In genomic region chr2:39004880-39005435, GRCm38 (mm10) we compare ENCODE assay signal across 8 mouse cellular contexts. TPM values are rescaled to one million over a fixed set of nuclear protein-coding genes. Genes with fewer than 3 reads are reported as not detected.
DNase-seq lines count a peak whose midpoint lies in the region; ATAC-seq and TF ChIP-seq lines count a peak whose summit lies in the region.

Gene Arpc5l (plus strand): TSS chr2:39005348.

- H3K79me3 ChIP-seq in C2C12 (ENCODE audit: low read depth): peaks cover 55% of the 10 kb centered on the region

- H3ac ChIP-seq in C2C12 (ENCODE audit: control insufficient read depth, insufficient read length, low read depth): peak within 1 kb of the TSS; percentile 92

- no peaks in the 10 kb centered on the region for H3K27me3 ChIP-seq in C2C12 (ENCODE audit: control insufficient read depth, insufficient read depth, insufficient read length)
- no peaks in the 10 kb centered on the region for H3K27me3 ChIP-seq in erythroblast, embryonic 14.5 days (ENCODE audit: control insufficient read depth)
- no peaks in the 10 kb centered on the region for H3K27me3 ChIP-seq in heart, embryonic 12.5 days (replicated peaks)
- H3K27me3 ChIP-seq in kidney, postnatal 0 days (ENCODE audit: insufficient read depth, low read length): no peaks in the 10 kb centered on the region
- H3K27me3 ChIP-seq in liver, embryonic 11.5 days (replicated peaks; ENCODE audit: control insufficient read depth, insufficient read depth, low read length): no peaks in the 10 kb centered on the region
- H3K27me3 ChIP-seq in stomach, embryonic 14.5 days (ENCODE audit: control insufficient read depth, insufficient read depth, low read length): no peaks in the 10 kb centered on the region

- WGBS in heart, embryonic 12.5 days: under 1% methylated on average over 58 of the region's 58 CpGs
- under 1% methylated on average over 57 of the region's 58 CpGs for WGBS in kidney, postnatal 0 days
- WGBS in liver, embryonic 11.5 days: under 1% methylated on average over 58 of the region's 58 CpGs
- WGBS in stomach, embryonic 14.5 days: under 1% methylated on average over 58 of the region's 58 CpGs

- TF ChIP-seq CTCF in C2C12 (IDR thresholded peaks at IDR 0.05; ENCODE audit: control insufficient read depth, insufficient read depth, insufficient read length): no peak
- no peak for TF ChIP-seq CTCF in brain, embryonic 14.5 days (IDR thresholded peaks at IDR 0.05; ENCODE audit: borderline replicate concordance, extremely low read depth, insufficient read depth, insufficient read length)
- TF ChIP-seq CTCF in kidney, postnatal 0 days (IDR thresholded peaks at IDR 0.05; ENCODE audit: low read depth): no peak

- H3K4me2 ChIP-seq in heart, embryonic 12.5 days: peak within 1 kb of the TSS; percentile 91
- H3K4me2 ChIP-seq in kidney, postnatal 0 days (ENCODE audit: low read length): peak within 1 kb of the TSS; percentile 54
- H3K4me2 ChIP-seq in liver, embryonic 11.5 days: peak within 1 kb of the TSS; percentile 67
- H3K4me2 ChIP-seq in stomach, embryonic 14.5 days (replicated peaks; ENCODE audit: low read depth, low read length): peak within 1 kb of the TSS; percentile 94

- DNase-seq in brain, embryonic 14.5 days (ENCODE audit: low read depth): peak; percentile 98
- peak; percentile 96 for DNase-seq in kidney, postnatal 0 days (ENCODE audit: low spot score)
- DNase-seq in liver, embryonic 11.5 days (ENCODE audit: low spot score): peak; percentile 90
- peak; percentile 93 for DNase-seq in naive thymus-derived CD4-positive, alpha-beta T cell, adult 2 months (ENCODE audit: low read depth)

- H3K36me3 ChIP-seq in C2C12 (ENCODE audit: control insufficient read depth, insufficient read depth): peaks cover 43% of the 10 kb centered on the region
- peaks cover 48% of the 10 kb centered on the region for H3K36me3 ChIP-seq in erythroblast, embryonic 14.5 days (ENCODE audit: control insufficient read depth)
- peaks cover 39% of the 10 kb centered on the region for H3K36me3 ChIP-seq in heart, embryonic 12.5 days
- H3K36me3 ChIP-seq in kidney, postnatal 0 days (ENCODE audit: insufficient read depth, low read length): peaks cover 26% of the 10 kb centered on the region
- H3K36me3 ChIP-seq in liver, embryonic 11.5 days (ENCODE audit: control insufficient read depth, insufficient read depth, low read length): peaks cover 39% of the 10 kb centered on the region
- H3K36me3 ChIP-seq in stomach, embryonic 14.5 days (ENCODE audit: control insufficient read depth, insufficient read depth, low read length): peaks cover 38% of the 10 kb centered on the region

- H3K4me1 ChIP-seq in erythroblast, embryonic 14.5 days (ENCODE audit: control insufficient read depth): peaks cover 76% of the 10 kb centered on the region
- H3K4me1 ChIP-seq in heart, embryonic 12.5 days (replicated peaks): peaks cover 50% of the 10 kb centered on the region
- H3K4me1 ChIP-seq in kidney, postnatal 0 days (replicated peaks; ENCODE audit: insufficient read depth, low read length): peaks cover 16% of the 10 kb centered on the region
- peaks cover 48% of the 10 kb centered on the region for H3K4me1 ChIP-seq in liver, embryonic 11.5 days (replicated peaks; ENCODE audit: control insufficient read depth, insufficient read depth, low read length)
- peaks cover 31% of the 10 kb centered on the region for H3K4me1 ChIP-seq in stomach, embryonic 14.5 days (ENCODE audit: control insufficient read depth, insufficient read depth, low read length)

- peak within 1 kb of the TSS; percentile 94 for H3K9ac ChIP-seq in heart, embryonic 12.5 days
- peak within 1 kb of the TSS; percentile 76 for H3K9ac ChIP-seq in kidney, postnatal 0 days (ENCODE audit: low read depth, low read length)
- H3K9ac ChIP-seq in liver, embryonic 11.5 days (ENCODE audit: low read depth, low read length): peak within 1 kb of the TSS; percentile 94
- peak within 1 kb of the TSS; percentile 92 for H3K9ac ChIP-seq in stomach, embryonic 14.5 days (replicated peaks; ENCODE audit: low read depth, low read length)

- peak within 1 kb of the TSS; percentile 81 for H3K27ac ChIP-seq in heart, embryonic 12.5 days (ENCODE audit: poor library complexity, severe bottlenecking)
- peak within 1 kb of the TSS; percentile 75 for H3K27ac ChIP-seq in kidney, postnatal 0 days
- peak within 1 kb of the TSS; percentile 78 for H3K27ac ChIP-seq in liver, embryonic 11.5 days (ENCODE audit: low read depth, low read length)
- peak within 1 kb of the TSS; percentile 83 for H3K27ac ChIP-seq in stomach, embryonic 14.5 days (ENCODE audit: low read length)

- no peaks in the 10 kb centered on the region for H3K9me3 ChIP-seq in erythroblast, embryonic 14.5 days (ENCODE audit: control insufficient read depth, low read length)
- no peaks in the 10 kb centered on the region for H3K9me3 ChIP-seq in heart, embryonic 12.5 days (replicated peaks)
- H3K9me3 ChIP-seq in kidney, postnatal 0 days (replicated peaks; ENCODE audit: low read length): no peaks in the 10 kb centered on the region
- H3K9me3 ChIP-seq in liver, embryonic 11.5 days (ENCODE audit: control insufficient read depth, low read length): no peaks in the 10 kb centered on the region
- H3K9me3 ChIP-seq in stomach, embryonic 14.5 days (ENCODE audit: control insufficient read depth, low read depth, low read length): no peaks in the 10 kb centered on the region

- ATAC-seq in heart, embryonic 12.5 days (ENCODE audit: insufficient number of reproducible peaks, low FRiP score): peak; percentile 90
- ATAC-seq in kidney, postnatal 0 days (replicated peaks; ENCODE audit: low FRiP score, low read depth): peak; percentile 86
- peak; percentile 82 for ATAC-seq in liver, embryonic 11.5 days (replicated peaks; ENCODE audit: low FRiP score)
- ATAC-seq in stomach, embryonic 14.5 days (ENCODE audit: insufficient number of reproducible peaks, insufficient read depth, low FRiP score, low read depth): peak; percentile 85

- H3K4me3 ChIP-seq in C2C12 (ENCODE audit: insufficient read depth, poor library complexity, severe bottlenecking): peak within 1 kb of the TSS; percentile 84
- peak within 1 kb of the TSS; percentile 93 for H3K4me3 ChIP-seq in erythroblast, embryonic 14.5 days (replicated peaks)
- peak within 1 kb of the TSS; percentile 78 for H3K4me3 ChIP-seq in heart, embryonic 12.5 days
- H3K4me3 ChIP-seq in kidney, postnatal 0 days (replicated peaks; ENCODE audit: low read depth, low read length): peak within 1 kb of the TSS; percentile 51
- H3K4me3 ChIP-seq in liver, embryonic 11.5 days (ENCODE audit: low read depth, low read length): peak within 1 kb of the TSS; percentile 79
- peak within 1 kb of the TSS; percentile 77 for H3K4me3 ChIP-seq in stomach, embryonic 14.5 days (ENCODE audit: low read depth, low read length)

- peak; percentile 56 for TF ChIP-seq POLR2A in brain, embryonic 14.5 days (IDR thresholded peaks at IDR 0.05; ENCODE audit: borderline replicate concordance, extremely low read depth, insufficient read depth, insufficient read length, poor library complexity, severe bottlenecking)

- H3K79me2 ChIP-seq in C2C12 (ENCODE audit: control insufficient read depth, insufficient read depth): peaks cover 85% of the 10 kb centered on the region

TF ChIP-seq in C2C12, 6 proteins besides CTCF, POLR2A, EP300 and RAD21:
- TF ChIP-seq FOSL1 (IDR thresholded peaks at IDR 0.05; ENCODE audit: insufficient read depth, low read length, poor library complexity, severe bottlenecking) (no peak), MAX (IDR thresholded peaks at IDR 0.05) (peak; percentile 77)

RNA-seq across cellular contexts. Expression of gene Arpc5l, which starts in this region (rescaled TPM):
- polyA plus RNA-seq in C2C12 (2012; fragmentation: generic; extraction: Trizol): 73.7 TPM
- polyA plus RNA-seq in brain, embryonic 14.5 days (2012; rRNA removed): 69.9 and 74.3 TPM in 2 replicates
- polyA plus RNA-seq in erythroblast, embryonic 14.5 days (2012): 8.1 and 8.6 TPM in 2 replicates
- polyA plus RNA-seq in heart, embryonic 12.5 days (2016; fragmentation: Nextera tagmentation; extraction: Ambion mirVana): 81.7 and 82.3 TPM in 2 replicates
- polyA plus RNA-seq in kidney, postnatal 0 days (2015; fragmentation: Nextera tagmentation; extraction: Ambion mirVana): 133 and 135 TPM in 2 replicates
- polyA plus RNA-seq in liver, embryonic 11.5 days (2014; fragmentation: Nextera tagmentation; extraction: Ambion mirVana): 113 and 128 TPM in 2 replicates
- 119 and 124 TPM in 2 replicates for polyA plus RNA-seq in stomach, embryonic 14.5 days (2014; fragmentation: Nextera tagmentation; extraction: Ambion mirVana)

Comparison
In these comparisons a context has a peak if more than half of its experiments do, and no peak if none do; other contexts are left out.
1. Peak in every context shown above with its lines: DNase-seq, ATAC-seq, H3K4me3 ChIP-seq and H3K27ac ChIP-seq.